Mouse (Mus musculus) C2C12 (cell line): ENCODE data around the gene Ppcdc.

Source experiments
- CTCF ChIP-seq: IDR thresholded peaks from one replicate; pipeline ENCODE4 v1.5.1; 2011; ENCODE audit not compliant: control insufficient read depth, insufficient read depth, insufficient read length
- MYOD1 ChIP-seq: IDR thresholded peaks from one replicate; pipeline ENCODE4 v1.6.1; 2011; ENCODE audit warnings: low read depth; ENCODE audit not compliant: control insufficient read depth, insufficient read length
- USF1 ChIP-seq: IDR thresholded peaks from one replicate; pipeline ENCODE4 v1.6.1; 2011; ENCODE audit warnings: low read depth, mild to moderate bottlenecking, control low read depth, moderate library complexity

- TF ChIP-seq CTCF (no peak), USF1 (no peak), MYOD1 (no peak)
These were observed 7.4 kb downstream of the Ppcdc start for GRCm38 (mm10) chr9:57432480-57432879.
